Mouse (Mus musculus): ENCODE measurements around the gene Adcy9. TPM values are rescaled to one million over a fixed set of nuclear protein-coding genes. Genes with fewer than 3 reads are reported as not detected.

Gene Adcy9
- total and polyA plus RNA-seq, 2 experiments from 2014 or later: 4.1 to 31.6 TPM

- ATAC-seq (ENCODE audit: low FRiP score): no peak
- no peak for DNase-seq (ENCODE audit: low spot score)
Observed at GRCm38 (mm10) chr16:4439302-4440066, 19.2 kb upstream of the Adcy9 start.

GRCm38 (mm10) chr16:4436738-4437137 lies 16.4 kb upstream of the Adcy9 start:
- no peaks in the 10 kb centered on the region for H3K9me3 ChIP-seq (ENCODE audit: low read length)
- H3K36me3 ChIP-seq (ENCODE audit: insufficient read depth, low read length): no peaks in the 10 kb centered on the region
- no peak overlapping the region for H3K4me2 ChIP-seq (ENCODE audit: low read depth, low read length, poor library complexity, severe bottlenecking)
- H3K4me3 ChIP-seq (ENCODE audit: low read depth, low read length): no peak overlapping the region
- H3K9ac ChIP-seq (replicated peaks; ENCODE audit: low read length, poor library complexity, severe bottlenecking): no peak overlapping the region
- no peaks in the 10 kb centered on the region for H3K27me3 ChIP-seq (ENCODE audit: insufficient read depth, low read length)
- H3K4me1 ChIP-seq (ENCODE audit: insufficient read depth, low read length): no peaks in the 10 kb centered on the region
- no peak overlapping the region for H3K27ac ChIP-seq (ENCODE audit: low read depth, low read length)
- ATAC-seq (ENCODE audit: low FRiP score) (no peak), DNase-seq (ENCODE audit: low spot score) (no peak)
- no peak for TF ChIP-seq CTCF (IDR thresholded peaks at IDR 0.05)
- WGBS: 68% methylated on average over 4 of the region's 4 CpGs

More at GRCm38 (mm10) chr16:4439302-4440066, 19.2 kb upstream of the Adcy9 start:
- Histone ChIP-seq H3K4me3 (ENCODE audit: low read depth, low read length) (no peak overlapping the region), H3K9ac (replicated peaks; ENCODE audit: low read length, poor library complexity, severe bottlenecking) (no peak overlapping the region), H3K27ac (ENCODE audit: low read depth, low read length) (no peak overlapping the region), H3K9me3 (ENCODE audit: low read length) (no peaks in the 10 kb centered on the region), H3K4me2 (ENCODE audit: low read depth, low read length, poor library complexity, severe bottlenecking) (no peak overlapping the region), H3K36me3 (ENCODE audit: insufficient read depth, low read length) (no peaks in the 10 kb centered on the region), H3K27me3 (ENCODE audit: insufficient read depth, low read length) (no peaks in the 10 kb centered on the region), H3K4me1 (ENCODE audit: insufficient read depth, low read length) (no peaks in the 10 kb centered on the region)
- no peak for TF ChIP-seq CTCF (IDR thresholded peaks at IDR 0.05)
- 79% methylated on average over 10 of the region's 10 CpGs for WGBS

GRCm38 (mm10) chr16:4435371-4435770 lies 15.1 kb upstream of the Adcy9 start:
- Histone ChIP-seq H3K4me2 (ENCODE audit: low read depth, low read length, poor library complexity, severe bottlenecking) (no peak overlapping the region), H3K9ac (replicated peaks; ENCODE audit: low read length, poor library complexity, severe bottlenecking) (no peak overlapping the region), H3K4me1 (ENCODE audit: insufficient read depth, low read length) (no peaks in the 10 kb centered on the region), H3K27me3 (ENCODE audit: insufficient read depth, low read length) (no peaks in the 10 kb centered on the region), H3K27ac (ENCODE audit: low read depth, low read length) (no peak overlapping the region), H3K9me3 (ENCODE audit: low read length) (no peaks in the 10 kb centered on the region), H3K36me3 (ENCODE audit: insufficient read depth, low read length) (no peaks in the 10 kb centered on the region), H3K4me3 (ENCODE audit: low read depth, low read length) (no peak overlapping the region)
- 88% methylated on average over 2 of the region's 2 CpGs for WGBS
- no peak for TF ChIP-seq CTCF (IDR thresholded peaks at IDR 0.05)
- ATAC-seq (ENCODE audit: low FRiP score) (no peak), DNase-seq (ENCODE audit: low spot score) (no peak)

- Histone ChIP-seq H3K27me3 (ENCODE audit: insufficient read depth, low read length) (no peaks in the 10 kb centered on the region), H3K4me2 (ENCODE audit: low read depth, low read length, poor library complexity, severe bottlenecking) (no peak overlapping the region), H3K9ac (replicated peaks; ENCODE audit: low read length, poor library complexity, severe bottlenecking) (no peak overlapping the region), H3K36me3 (ENCODE audit: insufficient read depth, low read length) (no peaks in the 10 kb centered on the region), H3K27ac (ENCODE audit: low read depth, low read length) (no peak overlapping the region), H3K4me1 (ENCODE audit: insufficient read depth, low read length) (no peaks in the 10 kb centered on the region), H3K4me3 (ENCODE audit: low read depth, low read length) (no peak overlapping the region), H3K9me3 (ENCODE audit: low read length) (no peaks in the 10 kb centered on the region)
- DNase-seq (ENCODE audit: low spot score): no peak
- 78% methylated on average over 4 of the region's 4 CpGs for WGBS
- no peak for TF ChIP-seq CTCF (IDR thresholded peaks at IDR 0.05)
- ATAC-seq (ENCODE audit: low FRiP score): no peak
Observed at GRCm38 (mm10) chr16:4431841-4432240, 11.5 kb upstream of the Adcy9 start.

- TF ChIP-seq CTCF (IDR thresholded peaks at IDR 0.05): no peak
- Histone ChIP-seq H3K4me3 (ENCODE audit: low read depth, low read length) (no peak overlapping the region), H3K9ac (replicated peaks; ENCODE audit: low read length, poor library complexity, severe bottlenecking) (no peak overlapping the region), H3K4me1 (ENCODE audit: insufficient read depth, low read length) (no peaks in the 10 kb centered on the region), H3K27ac (ENCODE audit: low read depth, low read length) (no peak overlapping the region), H3K9me3 (ENCODE audit: low read length) (no peaks in the 10 kb centered on the region), H3K27me3 (ENCODE audit: insufficient read depth, low read length) (no peaks in the 10 kb centered on the region), H3K36me3 (ENCODE audit: insufficient read depth, low read length) (no peaks in the 10 kb centered on the region), H3K4me2 (ENCODE audit: low read depth, low read length, poor library complexity, severe bottlenecking) (no peak overlapping the region)
- 85% methylated on average over 3 of the region's 3 CpGs for WGBS
- ATAC-seq (ENCODE audit: low FRiP score) (no peak), DNase-seq (ENCODE audit: low spot score) (no peak)
Observed at GRCm38 (mm10) chr16:4431013-4431412, 10.7 kb upstream of the Adcy9 start.

GRCm38 (mm10) chr16:4430232-4430631 lies 9.9 kb upstream of the Adcy9 start:
- no peaks in the 10 kb centered on the region for H3K36me3 ChIP-seq (ENCODE audit: insufficient read depth, low read length)
- no peak overlapping the region for H3K9ac ChIP-seq (replicated peaks; ENCODE audit: low read length, poor library complexity, severe bottlenecking)
- no peak for TF ChIP-seq CTCF (IDR thresholded peaks at IDR 0.05)
- H3K4me3 ChIP-seq (ENCODE audit: low read depth, low read length): no peak overlapping the region
- DNase-seq (ENCODE audit: low spot score) (no peak), ATAC-seq (ENCODE audit: low FRiP score) (no peak)
- no peaks in the 10 kb centered on the region for H3K27me3 ChIP-seq (ENCODE audit: insufficient read depth, low read length)
- H3K27ac ChIP-seq (ENCODE audit: low read depth, low read length): no peak overlapping the region
- WGBS: 87% methylated on average over 5 of the region's 5 CpGs
- H3K9me3 ChIP-seq (ENCODE audit: low read length): no peaks in the 10 kb centered on the region
- no peaks in the 10 kb centered on the region for H3K4me1 ChIP-seq (ENCODE audit: insufficient read depth, low read length)
- no peak overlapping the region for H3K4me2 ChIP-seq (ENCODE audit: low read depth, low read length, poor library complexity, severe bottlenecking)

Measured in midbrain, postnatal 0 days (tissue).